Mouse (Mus musculus): Measurements from ENCODE around the gene Inka2. TPM values are rescaled to one million over a fixed set of nuclear protein-coding genes. Genes with fewer than 3 reads are reported as not detected.

Inka2 gene
- total and polyA plus RNA-seq, 3 experiments, result 0.39 to 0.61 TPM; not detected in 1

DNA sequence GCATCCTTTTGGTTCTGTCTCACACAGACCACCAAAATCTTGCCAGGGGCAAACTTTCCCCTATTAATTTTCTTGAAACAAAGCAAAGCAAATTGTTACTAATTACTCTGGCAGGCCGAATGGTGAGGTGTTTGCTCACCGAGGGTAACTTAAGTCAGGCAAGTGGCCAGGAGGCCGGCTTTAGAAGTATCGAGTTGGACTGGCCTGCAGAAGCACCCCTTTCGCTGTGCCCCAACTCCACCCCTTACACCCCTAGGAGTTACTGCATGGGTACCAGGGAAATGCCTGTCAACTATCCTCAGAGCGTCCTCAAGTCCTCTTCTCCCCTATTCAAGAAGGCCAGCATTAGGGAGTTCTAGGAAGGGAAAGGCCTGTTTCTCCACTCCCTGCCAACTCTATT is 828 bp upstream of the Inka2 start:
- Histone ChIP-seq H3K36me3 (ENCODE audit: control insufficient read depth in 1 of 2, insufficient read depth in 2 of 2, low read length in 2 of 2) (peaks cover 0 to 25% of the 10 kb centered on the region in 2 experiments; a peak in 2 of 4 replicates), H3K27ac (ENCODE audit: control insufficient read depth, low read depth, low read length) (no peak overlapping the region; the same call in 1 of the 2 replicates), H3K9ac (ENCODE audit: control insufficient read depth, low read depth, low read length, poor library complexity, severe bottlenecking) (no peak overlapping the region), H3K4me1 (ENCODE audit: control insufficient read depth in 1 of 2, insufficient read depth in 2 of 2, low read length in 2 of 2) (peaks cover 22 to 46% of the 10 kb centered on the region in 2 experiments), H3K9me3 (replicated peaks; ENCODE audit: insufficient read depth, low read length) (no peaks in the 10 kb centered on the region), H3K4me3 (ENCODE audit: control insufficient read depth in 1 of 2, insufficient read depth in 1 of 2, low read depth in 2 of 2, low read length in 2 of 2) (no peak overlapping the region), H3K27me3 (ENCODE audit: control insufficient read depth in 1 of 2, insufficient read depth in 2 of 2, low read length in 2 of 2) (no peaks in the 10 kb centered on the region), H3K79me2 (ENCODE audit: control insufficient read depth, insufficient read depth, low read length, poor library complexity) (no peaks in the 10 kb centered on the region)
- no peak for DNase-seq (ENCODE audit: low read depth, low spot score)
- TF ChIP-seq ELF1 (IDR thresholded peaks at IDR 0.05; ENCODE audit: low read depth, low read length) (no peak), MXI1 (IDR thresholded peaks at IDR 0.05; ENCODE audit: low read depth, low read length) (0 out of 2 replicates have a peak, but pooled peaks have one; percentile 4)

GRCm38 (mm10) chr3:105705061-105705549 is 706 bp downstream of the Inka2 start:
- no peaks in the 10 kb centered on the region for H3K79me2 ChIP-seq (ENCODE audit: control insufficient read depth, insufficient read depth, low read length, poor library complexity)
- TF ChIP-seq RCOR1 (IDR thresholded peaks at IDR 0.05; ENCODE audit: low read depth, low read length) (no peak), BHLHE40 (IDR thresholded peaks at IDR 0.05; ENCODE audit: borderline replicate concordance, low read depth, low read length) (no peak), USF2 (IDR thresholded peaks at IDR 0.05; ENCODE audit: borderline replicate concordance in 1 of 2, insufficient read depth in 1 of 2, low read depth in 1 of 2, low read length in 2 of 2) (no peak), TBP (IDR thresholded peaks at IDR 0.05; ENCODE audit: low read depth, low read length) (no peak), POLR2AphosphoS2 (IDR thresholded peaks at IDR 0.05; ENCODE audit: low read length) (no peak), CTCF (IDR thresholded peaks at IDR 0.05 in 2 of 3, conservative IDR thresholded peaks at IDR 0.05 in 1 of 3; ENCODE audit: control insufficient read depth in 1 of 3, insufficient read depth in 1 of 3, low read depth in 2 of 3, low read length in 3 of 3, poor library complexity in 1 of 3, severe bottlenecking in 1 of 3) (no peak), SIN3A (IDR thresholded peaks at IDR 0.05; ENCODE audit: low read length) (no peak), ETS1 (IDR thresholded peaks at IDR 0.05; ENCODE audit: low read depth, low read length) (no peak), TCF12 (IDR thresholded peaks at IDR 0.05; ENCODE audit: low read depth, low read length) (no peak), NRF1 (IDR thresholded peaks at IDR 0.05; ENCODE audit: insufficient read depth, low read depth, low read length, poor library complexity, severe bottlenecking) (no peak)
- no peaks in the 10 kb centered on the region for H3K27me3 ChIP-seq (ENCODE audit: control insufficient read depth in 1 of 2, insufficient read depth in 2 of 2, low read length in 2 of 2)
- H3K4me1 ChIP-seq (ENCODE audit: control insufficient read depth in 1 of 2, insufficient read depth in 2 of 2, low read length in 2 of 2), result peaks cover 10 to 38% of the 10 kb centered on the region in 2 experiments
- DNase-seq (ENCODE audit: low read depth, low spot score), result no peak
- H3K36me3 ChIP-seq (ENCODE audit: control insufficient read depth in 1 of 2, insufficient read depth in 2 of 2, low read length in 2 of 2), result peaks cover 0 to 13% of the 10 kb centered on the region in 2 experiments; a peak in 2 of 4 replicates
- no peaks in the 10 kb centered on the region for H3K9me3 ChIP-seq (replicated peaks; ENCODE audit: insufficient read depth, low read length)
- H3K4me3 ChIP-seq (ENCODE audit: control insufficient read depth in 1 of 2, insufficient read depth in 1 of 2, low read depth in 2 of 2, low read length in 2 of 2), result peak overlapping the region; percentile 54 to 62
- no peak overlapping the region for H3K27ac ChIP-seq (ENCODE audit: control insufficient read depth, low read depth, low read length)
- peak overlapping the region; percentile 74 for H3K9ac ChIP-seq (ENCODE audit: control insufficient read depth, low read depth, low read length, poor library complexity, severe bottlenecking)

GRCm38 (mm10) chr3:105705561-105705960 is 1.2 kb downstream of the Inka2 start:
- peak overlapping the region; percentile 74 for H3K9ac ChIP-seq (ENCODE audit: control insufficient read depth, low read depth, low read length, poor library complexity, severe bottlenecking)
- H3K27ac ChIP-seq (ENCODE audit: control insufficient read depth, low read depth, low read length), result no peak overlapping the region
- TF ChIP-seq MAFK (IDR thresholded peaks at IDR 0.05; ENCODE audit: borderline replicate concordance, low read depth, low read length), result no peak
- TF ChIP-seq ETS1 (IDR thresholded peaks at IDR 0.05; ENCODE audit: low read depth, low read length), result no peak
- TF ChIP-seq GABPA (IDR thresholded peaks at IDR 0.05; ENCODE audit: low read depth, low read length), result no peak
- TF ChIP-seq ZNF384 (IDR thresholded peaks at IDR 0.05; ENCODE audit: low read depth, low read length), result no peak
- no peak for TF ChIP-seq KAT2A (conservative IDR thresholded peaks at IDR 0.05; ENCODE audit: low read depth, low read length)
- no peak for TF ChIP-seq MYB (IDR thresholded peaks at IDR 0.05; ENCODE audit: low read depth, low read length)
- TF ChIP-seq MYC (IDR thresholded peaks at IDR 0.05; ENCODE audit: low read depth, low read length), result no peak
- no peak for TF ChIP-seq ELF1 (IDR thresholded peaks at IDR 0.05; ENCODE audit: low read depth, low read length)
- no peak for TF ChIP-seq TCF12 (IDR thresholded peaks at IDR 0.05; ENCODE audit: low read depth, low read length)
- TF ChIP-seq CHD1 (IDR thresholded peaks at IDR 0.05; ENCODE audit: low read depth, low read length), result no peak
- TF ChIP-seq SIN3A (IDR thresholded peaks at IDR 0.05; ENCODE audit: low read length), result no peak
- TF ChIP-seq ZKSCAN1 (IDR thresholded peaks at IDR 0.05; ENCODE audit: low read depth, low read length), result no peak
- no peak for TF ChIP-seq BHLHE40 (IDR thresholded peaks at IDR 0.05; ENCODE audit: borderline replicate concordance, low read depth, low read length)
- TF ChIP-seq POLR2A (IDR thresholded peaks at IDR 0.05; ENCODE audit: control insufficient read depth in 1 of 2, insufficient read depth in 1 of 2, low read depth in 1 of 2, low read length in 2 of 2, poor library complexity in 1 of 2), result no peak
- no peak for TF ChIP-seq E2F4 (IDR thresholded peaks at IDR 0.05; ENCODE audit: borderline replicate concordance, low read depth, low read length)
- TF ChIP-seq HCFC1 (IDR thresholded peaks at IDR 0.05; ENCODE audit: low read depth, low read length), result no peak
- no peak for TF ChIP-seq POLR2AphosphoS5 (IDR thresholded peaks at IDR 0.05; ENCODE audit: borderline replicate concordance, low read depth, low read length)
- TF ChIP-seq USF2 (IDR thresholded peaks at IDR 0.05; ENCODE audit: borderline replicate concordance in 1 of 2, insufficient read depth in 1 of 2, low read depth in 1 of 2, low read length in 2 of 2), result no peak
- no peaks in the 10 kb centered on the region for H3K79me2 ChIP-seq (ENCODE audit: control insufficient read depth, insufficient read depth, low read length, poor library complexity)
- H3K9me3 ChIP-seq (replicated peaks; ENCODE audit: insufficient read depth, low read length), result no peaks in the 10 kb centered on the region
- no peak for DNase-seq (ENCODE audit: low read depth, low spot score)
- peaks cover 0 to 11% of the 10 kb centered on the region in 2 experiments; a peak in 2 of 4 replicates for H3K36me3 ChIP-seq (ENCODE audit: control insufficient read depth in 1 of 2, insufficient read depth in 2 of 2, low read length in 2 of 2)
- H3K4me1 ChIP-seq (ENCODE audit: control insufficient read depth in 1 of 2, insufficient read depth in 2 of 2, low read length in 2 of 2), result peaks cover 7 to 36% of the 10 kb centered on the region in 2 experiments
- no peaks in the 10 kb centered on the region for H3K27me3 ChIP-seq (ENCODE audit: control insufficient read depth in 1 of 2, insufficient read depth in 2 of 2, low read length in 2 of 2)
- peak overlapping the region; percentile 54 to 62; a peak in 3 of 4 replicates for H3K4me3 ChIP-seq (ENCODE audit: control insufficient read depth in 1 of 2, insufficient read depth in 1 of 2, low read depth in 2 of 2, low read length in 2 of 2)

Measured in MEL (cell line).